Mouse (Mus musculus): ENCODE results near the gene Sp1. TPM values are rescaled to one million over a fixed set of nuclear protein-coding genes. Genes with fewer than 3 reads are reported as not detected.

Sp1 gene
- total RNA-seq, 2 experiments from 2014 or later: 54.9 to 69.9 TPM

GRCm38 (mm10) chr15:102473246-102473645, 67.3 kb downstream of the Sp1 start:
- no peak for DNase-seq (ENCODE audit: low spot score in 2 of 2)

GRCm38 (mm10) chr15:102474520-102474919, 68.6 kb downstream of the Sp1 start:
- no peak for DNase-seq (ENCODE audit: low spot score in 2 of 2)

- DNase-seq (ENCODE audit: low spot score in 2 of 2): no peak
These were observed 77.2 kb downstream of the Sp1 start for GRCm38 (mm10) chr15:102483136-102483535.

GRCm38 (mm10) chr15:102485853-102486252, 79.9 kb downstream of the Sp1 start:
- no peak for DNase-seq (ENCODE audit: low spot score in 2 of 2)

Other genes starting within 250 kb of the Sp1 start
- gene Zfp740, start 202.9 kb upstream of the Sp1 start, total RNA-seq (2021): 10 to 100 TPM; 56.8 to 66.8 TPM
- 10 to 100 TPM; 41.0 to 43.5 TPM for gene Csad, start 201.4 kb upstream of the Sp1 start, total RNA-seq (2021)
- 1 to 10 TPM; 1.3 to 2.1 TPM for gene Itgb7, start 174.2 kb upstream of the Sp1 start, total RNA-seq (2021)
- 10 to 100 TPM; 21.3 to 27.8 TPM for gene Rarg, start 148.6 kb upstream of the Sp1 start, total RNA-seq (2021)
- not detected for gene Gm9918, start 135.6 kb upstream of the Sp1 start, total RNA-seq (2021)
- gene Mfsd5, start 126.7 kb upstream of the Sp1 start, total RNA-seq (2021): 10 to 100 TPM; 18.9 to 20.0 TPM
- 10 to 100 TPM; 13.0 to 20.5 TPM for gene Espl1, start 109.9 kb upstream of the Sp1 start, total RNA-seq (2021)
- 100 to 1,000 TPM; 331 to 348 TPM for gene Pfdn5, start 80.0 kb upstream of the Sp1 start, total RNA-seq (2021)
- 10 to 100 TPM; 31.0 to 35.1 TPM for gene Myg1, start 74.4 kb upstream of the Sp1 start, total RNA-seq (2021)
- 10 to 100 TPM; 14.0 to 14.3 TPM for gene Aaas, start 55.4 kb upstream of the Sp1 start, total RNA-seq (2021)
- gene Sp7, start 39.0 kb upstream of the Sp1 start, total RNA-seq (2021): under 1 TPM; 0.18 to 0.22 TPM
- 1 to 10 TPM; 3.6 to 3.9 TPM for gene Amhr2, start 39.2 kb downstream of the Sp1 start, total RNA-seq (2021)
- gene Prr13, start 52.9 kb downstream of the Sp1 start, total RNA-seq (2021): 10 to 100 TPM; 15.2 to 18.7 TPM
- gene Pcbp2, start 64.4 kb downstream of the Sp1 start, total RNA-seq (2021): 100 to 1,000 TPM; 614 to 662 TPM
- 1 to 10 TPM in 1 of 2 experiments, not detected in 1; 7.6 TPM for gene Gm10337, start 97.6 kb downstream of the Sp1 start, total RNA-seq (2021)
- gene Map3k12, start 110.9 kb downstream of the Sp1 start, total RNA-seq (2021): 1 to 10 TPM; 6.1 to 6.3 TPM
- 10 to 100 TPM; 54.7 to 56.9 TPM for gene Tarbp2, start 112.0 kb downstream of the Sp1 start, total RNA-seq (2021)
- 1 to 10 TPM; 3.4 to 4.9 TPM for gene Npff, start 118.8 kb downstream of the Sp1 start, total RNA-seq (2021)
- gene Gm28047, start 218.9 kb downstream of the Sp1 start, total RNA-seq (2021): under 1 TPM in 1 of 2 experiments, not detected in 1; 0.70 TPM
- 10 to 100 TPM; 85.3 to 97.2 TPM for gene Atf7, start 219.3 kb downstream of the Sp1 start, total RNA-seq (2021)

All from gastrocnemius, postnatal 4 days (tissue).